Mouse (Mus musculus) lung, postnatal 0 days (tissue): ENCODE measurements around the gene Serp1. TPM values are rescaled to one million over a fixed set of nuclear protein-coding genes. Genes with fewer than 3 reads are reported as not detected.
A peak's percentile ranks its signal among the peaks of the same experiment; 100 is the strongest.

Experiments used
- ATAC-seq: fragments of 200-750 bp; cut with Nextera tagmentation; 2 replicates; pipeline ENCODE4 v1.8.0; 2017; ENCODE audit warnings: moderate library complexity
- DNase-seq: peaks from one replicate; pipeline ENCODE4 v3.0.0-alpha.2; 2016; ENCODE audit warnings: low spot score
- H3K27ac ChIP-seq: fragments of 300-500 bp; sonication (generic); 2 replicates; pipeline ENCODE4 v1.5.1; 2014; ENCODE audit warnings: antibody characterized with exemption, mild to moderate bottlenecking, low read length, mixed read lengths
- H3K27me3 ChIP-seq: fragments of 300-500 bp; sonication (generic); replicated peaks from 2 replicates; pipeline ENCODE4 v1.6.1; 2014; ENCODE audit warnings: low read length, mixed read lengths; ENCODE audit not compliant: insufficient read depth
- H3K36me3 ChIP-seq: fragments of 300-500 bp; sonication (generic); 2 replicates; pipeline ENCODE4 v1.6.1; 2014; ENCODE audit warnings: low read length, mixed read lengths; ENCODE audit not compliant: insufficient read depth
- H3K4me1 ChIP-seq: fragments of 300-500 bp; sonication (generic); 2 replicates; pipeline ENCODE4 v1.6.1; 2014; ENCODE audit warnings: antibody characterized with exemption, low read depth, low read length, mixed read lengths; ENCODE audit not compliant: insufficient read depth
- H3K4me2 ChIP-seq: fragments of 300-500 bp; sonication (generic); replicated peaks from 2 replicates; pipeline ENCODE4 v1.6.1; 2014; ENCODE audit warnings: low read depth, mild to moderate bottlenecking, low read length, moderate library complexity, mixed read lengths
- H3K4me3 ChIP-seq: fragments of 300-500 bp; sonication (generic); 2 replicates; pipeline ENCODE4 v1.5.1; 2014; ENCODE audit warnings: low read depth, low read length
- H3K9ac ChIP-seq: fragments of 300-500 bp; sonication (generic); replicated peaks from 2 replicates; pipeline ENCODE4 v1.6.1; 2014; ENCODE audit warnings: low read depth, mild to moderate bottlenecking
- H3K9me3 ChIP-seq: fragments of 300-500 bp; sonication (generic); 2 replicates; pipeline ENCODE4 v1.6.1; 2016; ENCODE audit warnings: low read length, mixed read lengths
- CTCF ChIP-seq: IDR thresholded peaks from 2 replicates; pipeline ENCODE4 v1.5.1; 2016; ENCODE audit warnings: antibody characterized with exemption, mild to moderate bottlenecking
- EP300 ChIP-seq: IDR thresholded peaks from 2 replicates; pipeline ENCODE4 v1.6.1; 2016; ENCODE audit warnings: antibody characterized with exemption, mild to moderate bottlenecking, control low read depth
- WGBS: fragments of 180-500 bp; shearing (Covaris S2); extraction: QIAGEN DNeasy Blood & Tissue Kit; methylation state at CpG from one replicate; pipeline ENCODE4 v1.1.7; 2014; 5-methylcytosine and 5-hydroxymethylcytosine counted together
- polyA plus RNA-seq: library from polyadenylated mRNA; unstranded; fragments of >200 nt; fragmentation: Nextera tagmentation; extraction: Ambion mirVana; gene quantifications from 2 replicates; pipeline ENCODE4 v1.2.1, GENCODE M21; 2015

Serp1 gene
- polyA plus RNA-seq, result 117 and 126 TPM in 2 replicates

DNA sequence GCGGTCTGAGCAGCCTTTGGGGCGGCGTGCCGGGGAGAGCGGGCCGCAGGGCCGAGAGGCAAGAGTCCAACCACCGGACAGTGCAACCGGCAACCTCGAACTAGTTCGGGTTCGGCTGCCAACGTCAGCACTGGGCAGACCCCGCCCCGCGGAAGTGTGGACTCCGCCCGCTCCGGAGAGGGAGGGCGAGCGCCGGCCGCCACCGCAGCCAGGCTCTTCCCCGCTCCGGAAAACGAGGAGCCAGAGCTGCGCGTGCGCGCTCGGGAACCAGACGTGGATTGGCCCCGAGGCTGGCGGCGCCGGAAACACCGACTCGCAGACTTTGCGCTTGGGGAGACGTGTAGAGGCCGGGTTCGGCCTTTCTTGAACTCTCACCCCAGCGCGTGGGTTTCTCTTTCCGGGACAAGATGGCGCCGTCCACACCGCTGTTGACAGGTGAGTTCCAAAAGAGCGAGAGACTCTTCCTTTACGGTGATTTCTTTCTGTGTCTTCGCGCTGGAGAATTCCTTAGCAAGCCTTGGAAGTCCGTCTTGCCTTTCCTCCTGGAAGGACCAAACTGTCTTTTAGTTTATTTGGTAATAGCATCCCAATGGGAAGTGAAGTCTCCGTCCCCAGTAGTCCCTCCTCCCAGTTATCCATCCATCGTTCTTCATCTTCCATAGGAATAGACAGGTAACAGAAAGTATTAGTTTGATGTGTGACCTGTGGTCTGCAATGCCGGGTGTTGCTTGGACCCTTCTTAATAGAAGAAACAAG lies at the start of gene Serp1, which contains the start of gene Eif2a:
TSS of gene Serp1 (minus strand) at position 241 of the 756 bp plus-strand sequence.
TSS of gene Eif2a (plus strand) at position 170 of the 756 bp plus-strand sequence.
- WGBS, result under 1% methylated on average over 57 of the region's 57 CpGs
- H3K9me3 ChIP-seq, result no peaks in the 10 kb centered on the region
- peak within 1 kb of the TSS; percentile 96 for H3K9ac ChIP-seq
- ATAC-seq (peak; percentile 99), DNase-seq (peak; percentile 99)
- peaks cover 3% of the 10 kb centered on the region; the same call in 1 of the 2 replicates for H3K4me1 ChIP-seq
- no peaks in the 10 kb centered on the region for H3K36me3 ChIP-seq
- peak within 1 kb of the TSS; percentile 98 for H3K27ac ChIP-seq
- no peak for TF ChIP-seq CTCF
- TF ChIP-seq EP300, result peak; percentile 25; the same call in 1 of the 2 replicates
- H3K27me3 ChIP-seq, result no peaks in the 10 kb centered on the region
- H3K4me3 ChIP-seq, result peak within 1 kb of the TSS; percentile 94
- H3K4me2 ChIP-seq, result peak within 1 kb of the TSS; percentile 88

DNA sequence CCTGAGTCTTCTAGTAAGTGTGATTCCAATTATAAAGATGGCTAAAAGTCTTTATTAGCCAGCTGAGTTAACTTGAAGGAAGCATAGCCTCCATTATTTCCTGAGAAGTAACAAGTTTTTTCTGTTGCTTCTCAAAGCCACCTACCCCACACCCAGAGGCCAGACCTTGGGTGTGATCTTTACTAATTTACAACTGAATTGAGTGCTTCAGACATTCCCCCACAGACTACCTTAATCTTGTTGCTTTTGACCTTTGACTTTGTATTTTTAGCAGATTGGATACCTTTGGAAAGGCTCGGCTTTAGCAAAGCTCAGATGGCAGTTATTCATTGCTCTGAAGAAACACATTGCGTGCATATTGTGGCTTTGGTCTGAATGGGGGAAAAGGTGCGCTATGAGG lies 45.1 kb upstream of the Serp1 start:
- Histone ChIP-seq H3K9me3 (no peaks in the 10 kb centered on the region), H3K4me1 (no peaks in the 10 kb centered on the region), H3K36me3 (no peaks in the 10 kb centered on the region), H3K27ac (no peak overlapping the region), H3K27me3 (no peaks in the 10 kb centered on the region), H3K4me2 (no peak overlapping the region), H3K9ac (no peak overlapping the region), H3K4me3 (no peak overlapping the region)
- 86% methylated on average over 3 of the region's 3 CpGs for WGBS
- DNase-seq, result no peak
- TF ChIP-seq CTCF, result no peak
- TF ChIP-seq EP300, result no peak
- no peak for ATAC-seq

DNA sequence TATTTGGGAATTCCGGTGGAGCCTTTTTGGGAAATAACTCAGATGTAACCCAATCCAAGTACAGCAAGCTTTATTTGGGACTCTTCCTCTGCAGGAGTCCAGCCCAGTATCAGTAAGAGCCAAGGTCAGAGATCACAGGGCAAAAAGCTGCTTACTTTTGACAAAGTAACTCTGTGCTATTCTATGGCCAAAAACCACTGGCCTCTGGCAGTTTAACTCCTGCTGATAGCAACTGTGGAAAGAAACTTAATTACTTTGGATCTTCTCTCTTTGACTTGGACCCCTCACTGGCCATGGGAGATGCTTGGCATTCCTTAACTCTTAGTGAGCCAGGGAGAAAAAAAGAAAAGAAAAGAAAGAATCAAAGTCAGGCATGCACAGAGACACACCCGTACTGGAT lies 35.7 kb upstream of the Serp1 start:
- DNase-seq, result no peak
- Histone ChIP-seq H3K4me3 (no peak overlapping the region), H3K4me2 (no peak overlapping the region), H3K4me1 (no peaks in the 10 kb centered on the region), H3K27ac (no peak overlapping the region), H3K27me3 (no peaks in the 10 kb centered on the region), H3K36me3 (0 out of 2 replicates have a peak, but pooled peaks cover 8% of the 10 kb centered on the region), H3K9ac (no peak overlapping the region), H3K9me3 (no peaks in the 10 kb centered on the region)
- no peak for ATAC-seq
- TF ChIP-seq CTCF (no peak), EP300 (no peak)
- 64% methylated on average over 2 of the region's 2 CpGs for WGBS

DNA sequence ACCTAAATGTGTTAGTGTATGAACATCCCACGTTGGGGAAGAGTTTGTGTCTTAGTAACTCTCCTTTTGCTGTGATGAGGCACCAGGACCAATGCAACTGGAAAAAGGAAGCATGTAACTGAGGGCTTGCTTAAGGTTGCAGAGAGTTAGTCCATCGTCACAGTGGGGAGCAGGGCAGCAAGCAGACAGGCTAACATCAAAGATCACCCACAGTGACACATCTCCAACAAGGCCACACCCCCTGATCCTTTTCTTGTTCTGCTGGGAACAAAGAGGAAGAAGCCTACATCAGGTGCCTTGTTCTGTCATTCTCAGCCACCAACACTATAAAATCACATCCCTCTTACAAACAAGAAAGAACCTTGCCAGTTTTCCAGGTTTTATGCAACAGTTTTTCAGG lies 34.2 kb upstream of the Serp1 start:
- H3K4me1 ChIP-seq, result no peaks in the 10 kb centered on the region
- no peak overlapping the region for H3K4me2 ChIP-seq
- no peak overlapping the region for H3K4me3 ChIP-seq
- ATAC-seq (no peak), DNase-seq (peak; percentile 11)
- TF ChIP-seq CTCF (no peak), EP300 (no peak)
- no peak overlapping the region for H3K27ac ChIP-seq
- peaks cover 16% of the 10 kb centered on the region; the same call in 1 of the 2 replicates for H3K36me3 ChIP-seq
- 34% methylated on average over 2 of the region's 2 CpGs for WGBS
- H3K27me3 ChIP-seq, result no peaks in the 10 kb centered on the region
- no peak overlapping the region for H3K9ac ChIP-seq
- H3K9me3 ChIP-seq, result no peaks in the 10 kb centered on the region

DNA sequence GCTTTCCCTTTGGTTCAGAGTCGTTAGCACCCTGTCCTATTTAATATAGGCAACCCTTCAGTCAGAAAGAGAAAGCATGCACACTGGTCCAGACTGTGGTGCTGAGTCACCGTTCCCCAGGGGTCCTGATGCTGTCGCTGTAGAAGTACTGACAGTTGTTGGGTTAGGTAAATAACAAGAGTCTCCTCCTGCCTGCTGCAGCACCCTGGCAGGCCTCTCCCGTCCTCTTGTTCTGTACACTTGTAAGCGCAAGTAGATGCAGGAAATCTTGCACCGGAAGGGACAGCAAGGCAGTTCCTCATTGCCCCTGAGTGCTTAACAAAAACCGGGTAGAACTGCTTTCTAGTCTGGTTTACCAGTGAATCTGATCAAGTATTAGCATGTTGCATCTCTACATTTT lies 31.0 kb upstream of the Serp1 start:
- Histone ChIP-seq H3K36me3 (peaks cover 20% of the 10 kb centered on the region; the same call in 1 of the 2 replicates), H3K27me3 (no peaks in the 10 kb centered on the region), H3K27ac (no peak overlapping the region), H3K4me2 (no peak overlapping the region), H3K9me3 (no peaks in the 10 kb centered on the region), H3K4me3 (no peak overlapping the region), H3K4me1 (no peaks in the 10 kb centered on the region), H3K9ac (no peak overlapping the region)
- ATAC-seq, result no peak
- DNase-seq, result no peak
- TF ChIP-seq EP300, result no peak
- TF ChIP-seq CTCF, result no peak
- WGBS, result 84% methylated on average over 7 of the region's 7 CpGs

DNA sequence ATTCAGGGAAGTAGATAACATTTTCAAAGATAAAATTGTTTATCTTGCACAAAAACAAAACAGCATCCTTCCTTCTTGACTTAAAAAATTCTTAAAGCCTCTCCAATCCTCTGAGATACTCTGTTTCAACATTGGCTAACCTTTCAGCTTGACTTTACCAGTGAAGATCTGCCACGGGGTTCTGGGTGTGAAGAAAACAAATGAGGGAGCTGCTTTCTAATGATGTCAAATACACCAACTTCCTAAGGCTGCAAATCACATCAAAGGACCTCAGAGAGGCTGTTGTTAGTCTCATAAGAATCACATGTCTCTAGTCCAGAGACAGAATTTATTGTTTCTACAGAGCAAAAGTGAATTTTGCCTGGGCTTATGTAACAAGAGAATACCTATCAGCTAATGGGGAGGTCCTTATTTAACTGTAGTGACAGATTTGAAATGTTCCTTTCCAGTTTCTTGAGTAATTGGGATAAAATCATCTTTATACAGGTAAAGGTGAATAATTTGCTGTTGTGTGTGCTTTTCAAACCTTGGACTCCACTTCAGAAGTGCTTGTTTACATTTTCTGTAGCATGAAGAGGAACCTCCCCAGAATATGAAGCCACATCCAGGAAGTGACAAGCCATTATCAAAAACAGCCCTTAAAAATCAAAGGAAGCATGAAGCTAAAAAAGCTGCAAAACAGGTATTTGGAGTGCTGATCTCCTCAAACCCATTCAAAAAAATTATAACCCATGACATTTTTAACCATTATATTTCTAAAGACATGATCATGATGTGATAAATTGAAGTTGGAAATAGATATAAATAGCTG lies 26.5 kb upstream of the Serp1 start:
- no peaks in the 10 kb centered on the region for H3K4me1 ChIP-seq
- H3K9me3 ChIP-seq, result no peaks in the 10 kb centered on the region
- H3K4me2 ChIP-seq, result no peak overlapping the region
- no peaks in the 10 kb centered on the region for H3K27me3 ChIP-seq
- H3K9ac ChIP-seq, result no peak overlapping the region
- H3K27ac ChIP-seq, result no peak overlapping the region
- ATAC-seq, result no peak
- TF ChIP-seq CTCF (no peak), EP300 (no peak)
- peaks cover 20% of the 10 kb centered on the region; the same call in 1 of the 2 replicates for H3K36me3 ChIP-seq
- 51% methylated on average over 1 of the region's 1 CpGs for WGBS
- DNase-seq, result peak; percentile 6
- H3K4me3 ChIP-seq, result no peak overlapping the region
